Mouse (Mus musculus) lung, postnatal 14 days (tissue): ENCODE measurements at regions not wholly inside any gene's neighbourhood (a gene's known extent, or its start where the extent isn't known, plus 50 kb on each side); places are given as distances from the start of the nearest gene placed in this dataset.

Experiments
- DNase-seq: peaks from one replicate; pipeline ENCODE4 v3.0.0; 2021

- peak; percentile 20 for DNase-seq
Observed at GRCm38 (mm10) chr7:64058282-64058872, 95.3 kb upstream of the Trpm1 start.

GRCm38 (mm10) chr7:64057873-64058272 lies 95.8 kb upstream of the Trpm1 start:
- DNase-seq: peak; percentile 37

GRCm38 (mm10) chr7:64056498-64056897 lies 97.1 kb upstream of the Trpm1 start:
- no peak for DNase-seq

- DNase-seq: no peak
Observed at GRCm38 (mm10) chr7:64054996-64055395, 98.6 kb upstream of the Trpm1 start.

- no peak for DNase-seq
Observed at GRCm38 (mm10) chr7:64053766-64054165, 99.9 kb upstream of the Trpm1 start.

- no peak for DNase-seq
Observed at GRCm38 (mm10) chr7:64052400-64052799, 101.2 kb upstream of the Trpm1 start.

GRCm38 (mm10) chr7:64050826-64051401 lies 102.7 kb upstream of the Trpm1 start:
- no peak for DNase-seq

- DNase-seq: peak; percentile 60
Observed at GRCm38 (mm10) chr7:64050246-64050645, 103.4 kb upstream of the Trpm1 start.

- no peak for DNase-seq
Observed at GRCm38 (mm10) chr7:64049183-64049965, 104.3 kb upstream of the Trpm1 start.

GRCm38 (mm10) chr7:64048452-64049182 lies 105.0 kb upstream of the Trpm1 start:
- peak; percentile 58 for DNase-seq

GRCm38 (mm10) chr7:64047831-64048230 lies 105.8 kb upstream of the Trpm1 start:
- DNase-seq: no peak

GRCm38 (mm10) chr7:64045292-64045691 lies 106.6 kb upstream of the Klf13 start:
- DNase-seq: no peak

GRCm38 (mm10) chr7:64042978-64043377 lies 104.3 kb upstream of the Klf13 start:
- DNase-seq: no peak

- DNase-seq: no peak
Observed at GRCm38 (mm10) chr7:64041303-64041702, 102.6 kb upstream of the Klf13 start.

GRCm38 (mm10) chr7:64040026-64040737 lies 101.5 kb upstream of the Klf13 start:
- no peak for DNase-seq

GRCm38 (mm10) chr7:64037701-64038231 lies 99.1 kb upstream of the Klf13 start:
- no peak for DNase-seq

GRCm38 (mm10) chr7:64036154-64036553 lies 97.4 kb upstream of the Klf13 start:
- no peak for DNase-seq

GRCm38 (mm10) chr7:64035025-64035606 lies 96.4 kb upstream of the Klf13 start:
- no peak for DNase-seq

GRCm38 (mm10) chr7:64034493-64034892 lies 95.8 kb upstream of the Klf13 start:
- no peak for DNase-seq

- no peak for DNase-seq
Observed at GRCm38 (mm10) chr7:64033388-64033787, 94.7 kb upstream of the Klf13 start.

- DNase-seq: no peak
Observed at GRCm38 (mm10) chr7:64032921-64033354, 94.2 kb upstream of the Klf13 start.

- DNase-seq: no peak
Observed at GRCm38 (mm10) chr7:64030650-64031049, 91.9 kb upstream of the Klf13 start.
